Mouse (Mus musculus): ENCODE results near the gene Xpr1. TPM values are rescaled to one million over a fixed set of nuclear protein-coding genes. Genes with fewer than 3 reads are reported as not detected.

The Xpr1 gene
- total RNA-seq, 2 experiments from 2014 or later = 43.0 to 44.6 TPM

GRCm38 (mm10) chr1:155408577-155408966 is 8.6 kb downstream of the Xpr1 start:
- DNase-seq = no peak
- intact Hi-C loops (cut with DNase I) = no loop called here

- no peak for DNase-seq
- intact Hi-C loops (cut with DNase I) = no loop called here
Observed at GRCm38 (mm10) chr1:155407697-155408576, 9.3 kb downstream of the Xpr1 start.

GRCm38 (mm10) chr1:155400056-155400455 is 17.2 kb downstream of the Xpr1 start:
- intact Hi-C loops (cut with DNase I) = no loop called here
- DNase-seq = no peak

GRCm38 (mm10) chr1:155394829-155395228 is 22.4 kb downstream of the Xpr1 start:
- no peak for DNase-seq
- intact Hi-C loops (cut with DNase I) = no loop called here

- DNase-seq = no peak
- intact Hi-C loops (cut with DNase I) = no loop called here
Observed at GRCm38 (mm10) chr1:155394021-155394420, 23.2 kb downstream of the Xpr1 start.

- intact Hi-C loops (cut with DNase I) = no loop called here
- DNase-seq = no peak
Observed at GRCm38 (mm10) chr1:155392825-155393224, 24.4 kb downstream of the Xpr1 start.

GRCm38 (mm10) chr1:155391537-155391936 is 25.7 kb downstream of the Xpr1 start:
- intact Hi-C loops (cut with DNase I) = no loop called here
- no peak for DNase-seq

GRCm38 (mm10) chr1:155388418-155388817 is 28.8 kb downstream of the Xpr1 start:
- DNase-seq = no peak
- intact Hi-C loops (cut with DNase I) = no loop called here

GRCm38 (mm10) chr1:155386551-155386950 is 30.7 kb downstream of the Xpr1 start:
- DNase-seq = no peak
- intact Hi-C loops (cut with DNase I) = no loop called here

GRCm38 (mm10) chr1:155383319-155384302 is 33.6 kb downstream of the Xpr1 start:
- DNase-seq = no peak
- intact Hi-C loops (cut with DNase I) = no loop called here

- no peak for DNase-seq
- intact Hi-C loops (cut with DNase I) = no loop called here
Observed at GRCm38 (mm10) chr1:155381931-155382330, 35.3 kb downstream of the Xpr1 start.

GRCm38 (mm10) chr1:155379289-155379688 is 37.9 kb downstream of the Xpr1 start:
- intact Hi-C loops (cut with DNase I) = no loop called here
- DNase-seq = no peak

- no peak for DNase-seq
- intact Hi-C loops (cut with DNase I) = no loop called here
Observed at GRCm38 (mm10) chr1:155372821-155373220, 44.4 kb downstream of the Xpr1 start.

GRCm38 (mm10) chr1:155370075-155370658 is 47.0 kb downstream of the Xpr1 start:
- no peak for DNase-seq
- intact Hi-C loops (cut with DNase I) = no loop called here

- DNase-seq = no peak
- intact Hi-C loops (cut with DNase I) = no loop called here
Observed at GRCm38 (mm10) chr1:155366366-155366765, 50.8 kb downstream of the Xpr1 start.

- intact Hi-C loops (cut with DNase I) = no loop called here
- DNase-seq = no peak
Observed at GRCm38 (mm10) chr1:155361502-155362126, 55.6 kb downstream of the Xpr1 start.

GRCm38 (mm10) chr1:155353096-155353495 is 64.1 kb downstream of the Xpr1 start:
- intact Hi-C loops (cut with DNase I) = no loop called here
- DNase-seq = no peak

- DNase-seq = no peak
Observed at GRCm38 (mm10) chr1:155351527-155351926, 65.7 kb downstream of the Xpr1 start.

GRCm38 (mm10) chr1:155348491-155348890 is 68.7 kb downstream of the Xpr1 start:
- intact Hi-C loops (cut with DNase I) = no loop called here
- DNase-seq = no peak

More at GRCm38 (mm10) chr1:155351527-155351926, 65.7 kb downstream of the Xpr1 start:
- intact Hi-C loops (cut with DNase I) = no loop called here

- intact Hi-C loops (cut with DNase I) = no loop called here
- DNase-seq = no peak
Observed at GRCm38 (mm10) chr1:155347339-155347738, 69.9 kb downstream of the Xpr1 start.
